Mouse (Mus musculus): ENCODE results near the gene Uba5.

The Uba5 gene

DNA sequence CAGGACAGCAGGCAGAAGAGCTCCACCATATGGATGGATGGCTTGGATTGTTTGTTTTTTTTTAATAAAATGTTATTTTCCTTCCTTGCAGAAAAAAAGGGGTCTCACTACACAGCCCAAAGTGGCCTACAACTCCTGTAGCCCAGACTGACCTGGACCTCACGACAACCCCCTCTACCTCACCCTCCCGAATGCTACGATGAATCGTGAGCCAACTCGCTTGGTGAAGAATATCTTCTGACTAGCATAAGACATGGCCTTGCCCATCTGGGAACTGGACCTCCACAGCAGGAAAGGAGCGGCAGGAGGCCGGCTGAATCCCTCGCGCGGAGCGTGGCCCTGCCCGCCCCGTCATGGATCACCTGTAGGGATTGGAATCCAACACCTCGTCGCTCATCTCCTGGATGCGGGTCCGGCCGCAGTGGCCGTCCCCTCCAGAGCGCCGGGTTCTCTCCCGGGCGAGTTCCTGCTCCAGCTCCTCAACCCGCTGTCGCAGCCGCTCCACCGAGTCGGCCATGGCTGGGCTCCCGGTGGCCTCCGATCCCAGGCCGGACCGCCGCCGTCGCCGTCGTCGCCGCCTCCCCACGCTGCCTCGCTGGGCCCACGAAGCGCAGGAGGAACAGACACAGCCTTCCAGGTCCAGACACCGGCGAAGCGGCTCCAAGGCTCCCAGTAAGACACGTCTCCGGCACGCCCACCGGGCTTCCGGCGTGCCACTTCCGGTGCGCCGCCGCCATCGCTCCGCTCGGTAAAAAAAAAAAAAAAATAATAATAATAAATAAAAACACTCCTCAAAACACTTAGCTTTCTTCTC, at the start of gene Uba5:
Gene Uba5, minus strand, starts transcription at position 705 of the 814 bp plus-strand sequence.
- H3K9me3 ChIP-seq (ENCODE audit: low read length), result no peaks in the 10 kb centered on the region
- peak within 1 kb of the TSS; percentile 100 for H3K4me3 ChIP-seq (replicated peaks; ENCODE audit: low read length)
- H3K27me3 ChIP-seq (ENCODE audit: insufficient read depth, low read length), result no peaks in the 10 kb centered on the region
- H3K36me3 ChIP-seq (ENCODE audit: insufficient read depth, low read length), result peaks cover 37% of the 10 kb centered on the region
- TF ChIP-seq NANOG (IDR thresholded peaks at IDR 0.05; ENCODE audit: borderline replicate concordance, low read length) (no peak), CTCF (conservative IDR thresholded peaks at IDR 0.05; ENCODE audit: low read length) (no peak), POU5F1 (IDR thresholded peaks at IDR 0.05; ENCODE audit: borderline replicate concordance, low read length) (no peak)
- H3K4me1 ChIP-seq (replicated peaks; ENCODE audit: low read depth, low read length), result peaks cover 39% of the 10 kb centered on the region

DNA sequence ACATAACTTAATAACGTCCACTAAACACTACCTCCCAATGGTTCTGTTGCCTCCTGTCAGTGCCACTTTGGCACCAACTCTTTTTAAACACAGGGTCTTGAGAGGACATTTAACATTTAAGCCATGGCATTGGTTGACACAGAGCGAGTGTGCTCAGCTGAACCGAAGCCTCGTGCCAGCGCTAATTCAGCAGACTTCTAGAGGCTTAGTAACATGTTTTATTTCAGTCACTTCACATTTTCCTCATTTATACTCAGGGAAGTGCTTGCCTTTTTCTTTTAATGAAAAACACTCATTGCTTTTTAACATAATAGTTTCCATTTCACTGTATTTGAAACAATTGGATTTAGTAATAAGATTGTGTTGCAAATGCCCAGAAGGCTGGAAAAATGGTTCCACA, 46.2 kb upstream of the Uba5 start:
- H3K27me3 ChIP-seq (ENCODE audit: insufficient read depth, low read length), result peaks cover 7% of the 10 kb centered on the region
- H3K36me3 ChIP-seq (ENCODE audit: insufficient read depth, low read length), result no peaks in the 10 kb centered on the region
- peaks cover 22% of the 10 kb centered on the region for H3K9me3 ChIP-seq (ENCODE audit: low read length)
- H3K4me3 ChIP-seq (replicated peaks; ENCODE audit: low read length), result no peak overlapping the region
- H3K4me1 ChIP-seq (replicated peaks; ENCODE audit: low read depth, low read length), result peaks cover 8% of the 10 kb centered on the region
- TF ChIP-seq NANOG (IDR thresholded peaks at IDR 0.05; ENCODE audit: borderline replicate concordance, low read length) (no peak), POU5F1 (IDR thresholded peaks at IDR 0.05; ENCODE audit: borderline replicate concordance, low read length) (no peak), CTCF (conservative IDR thresholded peaks at IDR 0.05; ENCODE audit: low read length) (no peak)

GRCm38 (mm10) chr9:104108571-104109143, 45.7 kb upstream of the Uba5 start:
- TF ChIP-seq NANOG (IDR thresholded peaks at IDR 0.05; ENCODE audit: borderline replicate concordance, low read length) (no peak), POU5F1 (IDR thresholded peaks at IDR 0.05; ENCODE audit: borderline replicate concordance, low read length) (no peak), CTCF (conservative IDR thresholded peaks at IDR 0.05; ENCODE audit: low read length) (no peak)
- H3K9me3 ChIP-seq (ENCODE audit: low read length), result peaks cover 22% of the 10 kb centered on the region

GRCm38 (mm10) chr9:104107482-104107881, 44.5 kb upstream of the Uba5 start:
- Histone ChIP-seq H3K27me3 (ENCODE audit: insufficient read depth, low read length) (peaks cover 7% of the 10 kb centered on the region), H3K4me1 (replicated peaks; ENCODE audit: low read depth, low read length) (peaks cover 24% of the 10 kb centered on the region), H3K36me3 (ENCODE audit: insufficient read depth, low read length) (no peaks in the 10 kb centered on the region), H3K4me3 (replicated peaks; ENCODE audit: low read length) (no peak overlapping the region), H3K9me3 (ENCODE audit: low read length) (peaks cover 22% of the 10 kb centered on the region)
- no peak for TF ChIP-seq POU5F1 (IDR thresholded peaks at IDR 0.05; ENCODE audit: borderline replicate concordance, low read length)
- no peak for TF ChIP-seq CTCF (conservative IDR thresholded peaks at IDR 0.05; ENCODE audit: low read length)
- no peak for TF ChIP-seq NANOG (IDR thresholded peaks at IDR 0.05; ENCODE audit: borderline replicate concordance, low read length)

More at GRCm38 (mm10) chr9:104108571-104109143, 45.7 kb upstream of the Uba5 start:
- Histone ChIP-seq H3K4me3 (replicated peaks; ENCODE audit: low read length) (no peak overlapping the region), H3K36me3 (ENCODE audit: insufficient read depth, low read length) (no peaks in the 10 kb centered on the region), H3K27me3 (ENCODE audit: insufficient read depth, low read length) (peaks cover 7% of the 10 kb centered on the region), H3K4me1 (replicated peaks; ENCODE audit: low read depth, low read length) (peaks cover 13% of the 10 kb centered on the region)

DNA sequence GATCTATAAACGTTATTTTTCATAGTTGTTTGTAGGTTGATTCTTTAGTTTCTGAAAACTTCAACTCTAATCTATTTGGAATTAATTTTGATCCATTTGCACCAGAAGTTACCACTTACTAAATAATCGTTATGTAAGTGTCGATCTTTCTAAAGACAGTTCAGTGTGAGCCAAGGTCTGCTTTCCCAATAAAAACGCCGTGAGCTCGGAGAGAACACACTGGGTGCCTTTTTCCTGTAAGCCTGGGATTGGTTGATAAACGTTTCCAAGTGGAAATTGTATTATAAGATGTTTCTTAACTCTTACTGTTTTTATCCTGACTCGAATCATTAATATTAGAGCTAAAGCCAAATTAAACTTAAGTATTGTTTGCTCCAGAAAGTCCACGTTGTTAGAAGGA, 44.0 kb upstream of the Uba5 start:
- H3K36me3 ChIP-seq (ENCODE audit: insufficient read depth, low read length), result no peaks in the 10 kb centered on the region
- H3K4me1 ChIP-seq (replicated peaks; ENCODE audit: low read depth, low read length), result peaks cover 30% of the 10 kb centered on the region
- peaks cover 7% of the 10 kb centered on the region for H3K27me3 ChIP-seq (ENCODE audit: insufficient read depth, low read length)
- peaks cover 20% of the 10 kb centered on the region for H3K9me3 ChIP-seq (ENCODE audit: low read length)
- TF ChIP-seq NANOG (IDR thresholded peaks at IDR 0.05; ENCODE audit: borderline replicate concordance, low read length) (no peak), CTCF (conservative IDR thresholded peaks at IDR 0.05; ENCODE audit: low read length) (no peak), POU5F1 (IDR thresholded peaks at IDR 0.05; ENCODE audit: borderline replicate concordance, low read length) (no peak)
- H3K4me3 ChIP-seq (replicated peaks; ENCODE audit: low read length), result no peak overlapping the region

GRCm38 (mm10) chr9:104104986-104105385, 42.1 kb upstream of the Uba5 start:
- H3K4me1 ChIP-seq (replicated peaks; ENCODE audit: low read depth, low read length), result peaks cover 46% of the 10 kb centered on the region
- no peaks in the 10 kb centered on the region for H3K36me3 ChIP-seq (ENCODE audit: insufficient read depth, low read length)
- H3K9me3 ChIP-seq (ENCODE audit: low read length), result peaks cover 10% of the 10 kb centered on the region
- peaks cover 17% of the 10 kb centered on the region for H3K27me3 ChIP-seq (ENCODE audit: insufficient read depth, low read length)
- H3K4me3 ChIP-seq (replicated peaks; ENCODE audit: low read length), result no peak overlapping the region
- TF ChIP-seq POU5F1 (IDR thresholded peaks at IDR 0.05; ENCODE audit: borderline replicate concordance, low read length), result no peak
- peak; percentile 73 for TF ChIP-seq NANOG (IDR thresholded peaks at IDR 0.05; ENCODE audit: borderline replicate concordance, low read length)
- no peak for TF ChIP-seq CTCF (conservative IDR thresholded peaks at IDR 0.05; ENCODE audit: low read length)

- Histone ChIP-seq H3K36me3 (ENCODE audit: insufficient read depth, low read length) (no peaks in the 10 kb centered on the region), H3K9me3 (ENCODE audit: low read length) (peaks cover 10% of the 10 kb centered on the region), H3K27me3 (ENCODE audit: insufficient read depth, low read length) (peaks cover 16% of the 10 kb centered on the region), H3K4me1 (replicated peaks; ENCODE audit: low read depth, low read length) (peaks cover 62% of the 10 kb centered on the region), H3K4me3 (replicated peaks; ENCODE audit: low read length) (peak overlapping the region; percentile 7)
- TF ChIP-seq CTCF (conservative IDR thresholded peaks at IDR 0.05; ENCODE audit: low read length) (no peak), POU5F1 (IDR thresholded peaks at IDR 0.05; ENCODE audit: borderline replicate concordance, low read length) (peak; percentile 85; the same call in 1 of the 2 replicates), NANOG (IDR thresholded peaks at IDR 0.05; ENCODE audit: borderline replicate concordance, low read length) (no peak; the same call in 1 of the 2 replicates)
These were observed 40.0 kb upstream of the Uba5 start for GRCm38 (mm10) chr9:104102901-104103300.

DNA sequence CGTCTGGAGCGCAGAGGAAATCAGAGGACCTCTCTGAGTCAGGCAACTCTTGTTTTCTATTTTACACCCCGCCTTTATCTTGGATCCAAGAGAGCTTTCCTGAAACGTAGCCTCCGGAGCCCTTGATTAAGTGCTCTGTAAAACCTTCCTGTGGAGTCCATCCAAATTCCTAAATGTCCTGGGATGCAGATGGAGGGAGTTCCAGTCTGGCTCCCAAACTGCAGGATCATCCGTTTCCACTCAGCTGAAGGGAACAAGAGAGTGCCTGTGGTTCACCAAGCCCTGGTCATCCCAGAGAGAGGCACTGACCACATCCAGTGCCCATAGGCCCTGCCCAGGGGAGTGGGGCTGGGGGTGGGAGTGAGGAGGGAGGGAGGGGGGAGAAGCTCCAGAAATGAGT, 39.4 kb upstream of the Uba5 start:
- Histone ChIP-seq H3K9me3 (ENCODE audit: low read length) (peaks cover 10% of the 10 kb centered on the region), H3K4me1 (replicated peaks; ENCODE audit: low read depth, low read length) (peaks cover 62% of the 10 kb centered on the region), H3K36me3 (ENCODE audit: insufficient read depth, low read length) (no peaks in the 10 kb centered on the region), H3K27me3 (ENCODE audit: insufficient read depth, low read length) (peaks cover 16% of the 10 kb centered on the region), H3K4me3 (replicated peaks; ENCODE audit: low read length) (peak overlapping the region; percentile 29; the same call in 1 of the 2 replicates)
- no peak for TF ChIP-seq POU5F1 (IDR thresholded peaks at IDR 0.05; ENCODE audit: borderline replicate concordance, low read length)
- TF ChIP-seq CTCF (conservative IDR thresholded peaks at IDR 0.05; ENCODE audit: low read length), result no peak
- no peak for TF ChIP-seq NANOG (IDR thresholded peaks at IDR 0.05; ENCODE audit: borderline replicate concordance, low read length)

Measured in E14TG2a.4 (cell line).